Mouse (Mus musculus): Measurements from ENCODE around the gene Slc35f2.

DNA sequence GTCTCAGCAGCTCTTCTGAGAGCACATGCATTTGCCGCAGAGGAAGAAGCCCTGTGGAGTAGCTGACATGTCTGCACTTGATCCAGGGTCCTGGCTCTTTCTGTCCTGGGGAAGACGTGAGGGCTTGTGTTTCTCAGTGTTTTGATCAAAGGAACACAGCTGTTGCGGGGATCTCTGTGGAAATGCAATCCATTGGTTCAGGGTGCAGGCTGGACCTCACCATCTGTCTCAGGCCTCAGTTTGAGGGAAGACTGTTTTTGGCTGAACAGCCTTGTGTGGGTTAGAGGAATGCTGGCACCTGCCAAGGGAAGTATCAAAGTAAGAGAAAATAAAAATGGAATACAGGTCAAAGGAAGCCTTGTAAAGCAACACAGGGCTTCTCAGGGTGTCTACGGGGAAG is 64.6 kb downstream of the Slc35f2 start:
- no peak for TF ChIP-seq CTCF (IDR thresholded peaks at IDR 0.05; ENCODE audit: low read depth, low read length)
- TF ChIP-seq POLR2A (IDR thresholded peaks at IDR 0.05; ENCODE audit: extremely low read depth, insufficient read depth, low read length), result no peak

Data from liver, adult 2 months (tissue).